Mouse (Mus musculus) testis, postnatal 14 days (tissue): ENCODE data around the gene Rundc1.
"Not testable (repeated sequence)": the region's sequence is repeated elsewhere in the genome, so short reads cannot be mapped to it uniquely, and the experiment has no call there.

Experiments
- DNase-seq: peaks from one replicate; pipeline ENCODE4 v3.0.0; 2021; ENCODE audit warnings: low spot score

Gene Rundc1

GRCm38 (mm10) chr11:101466552-101466950 lies 41.7 kb downstream of the Rundc1 start:
- DNase-seq, result not testable (repeated sequence)

GRCm38 (mm10) chr11:101467477-101468262 lies 42.8 kb downstream of the Rundc1 start:
- peak; percentile 79 for DNase-seq

- no peak for DNase-seq
These were observed 43.4 kb downstream of the Rundc1 start for GRCm38 (mm10) chr11:101468263-101468688.

GRCm38 (mm10) chr11:101468731-101469130 lies 43.8 kb downstream of the Rundc1 start:
- DNase-seq, result no peak

GRCm38 (mm10) chr11:101469155-101469554 lies 44.3 kb downstream of the Rundc1 start:
- DNase-seq, result no peak

GRCm38 (mm10) chr11:101470206-101470605 lies 45.3 kb downstream of the Rundc1 start:
- DNase-seq, result no peak

- DNase-seq, result no peak
These were observed 47.0 kb downstream of the Rundc1 start for GRCm38 (mm10) chr11:101471926-101472325.

GRCm38 (mm10) chr11:101472336-101472735 lies 47.5 kb downstream of the Rundc1 start:
- DNase-seq, result no peak

- not testable (repeated sequence) for DNase-seq
These were observed 48.8 kb downstream of the Rundc1 start for GRCm38 (mm10) chr11:101473686-101474085.

GRCm38 (mm10) chr11:101474298-101474697 lies 49.4 kb downstream of the Rundc1 start:
- DNase-seq, result no peak

GRCm38 (mm10) chr11:101476361-101476760 lies 51.5 kb downstream of the Rundc1 start:
- DNase-seq, result not testable (repeated sequence)

GRCm38 (mm10) chr11:101477194-101477551 lies 52.3 kb downstream of the Rundc1 start:
- no peak for DNase-seq

- DNase-seq, result no peak
These were observed 52.8 kb downstream of the Rundc1 start for GRCm38 (mm10) chr11:101477552-101478211.

- no peak for DNase-seq
These were observed 54.3 kb downstream of the Rundc1 start for GRCm38 (mm10) chr11:101479171-101479635.

GRCm38 (mm10) chr11:101480912-101481311 lies 56.0 kb downstream of the Rundc1 start:
- no peak for DNase-seq

GRCm38 (mm10) chr11:101483804-101484203 lies 58.9 kb downstream of the Rundc1 start:
- DNase-seq, result no peak

- no peak for DNase-seq
These were observed 59.4 kb downstream of the Rundc1 start for GRCm38 (mm10) chr11:101484245-101484644.

GRCm38 (mm10) chr11:101484814-101485213 lies 59.9 kb downstream of the Rundc1 start:
- DNase-seq, result no peak
